Mouse (Mus musculus): ENCODE measurements around the gene Bcan. TPM values are rescaled to one million over a fixed set of nuclear protein-coding genes. Genes with fewer than 3 reads are reported as not detected.

Gene Bcan
- total RNA-seq, 1 experiment from 2014 or later: not detected

GRCm38 (mm10) chr3:87999243-87999895 is 661 bp downstream of the Bcan start:
- ATAC-seq (ENCODE audit: extremely low read depth, insufficient number of reproducible peaks, low FRiP score, poor library complexity, severe bottlenecking): no peak

- no peak for ATAC-seq (ENCODE audit: extremely low read depth, insufficient number of reproducible peaks, low FRiP score, poor library complexity, severe bottlenecking)
Observed at GRCm38 (mm10) chr3:87998747-87999146, 1.3 kb downstream of the Bcan start.

DNA sequence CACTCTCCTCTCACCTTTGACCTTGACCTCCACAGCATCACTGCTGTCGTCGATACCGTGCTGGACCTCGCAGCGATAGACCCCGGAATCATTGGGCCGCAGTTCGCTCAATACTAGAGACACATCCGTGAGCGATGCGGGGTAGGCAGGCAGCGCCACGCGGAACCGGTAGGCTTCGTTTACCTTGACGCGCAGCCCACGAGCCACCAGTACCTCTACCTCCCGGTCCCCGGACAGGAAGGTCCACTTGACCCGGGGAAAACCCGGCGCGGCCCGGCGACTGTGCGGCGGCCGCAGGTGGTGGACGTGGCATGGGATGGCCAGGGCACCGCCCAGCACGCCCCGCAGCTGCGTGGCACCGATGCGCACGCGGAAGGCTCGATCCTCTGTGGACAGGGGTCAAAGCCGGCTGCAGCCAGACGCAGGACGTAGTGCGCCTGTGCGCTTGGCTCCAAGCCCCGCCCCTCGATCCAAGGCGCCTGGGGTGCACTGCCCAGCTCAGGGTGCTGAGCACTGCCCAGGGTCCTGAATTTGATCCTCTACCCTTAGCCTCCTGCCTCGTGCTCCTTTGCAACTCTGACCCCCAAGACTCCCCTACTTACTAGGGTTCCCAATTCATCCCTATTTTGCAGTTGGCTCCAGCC is 2.9 kb downstream of the Bcan start:
- ATAC-seq (ENCODE audit: extremely low read depth, insufficient number of reproducible peaks, low FRiP score, poor library complexity, severe bottlenecking): no peak

DNA sequence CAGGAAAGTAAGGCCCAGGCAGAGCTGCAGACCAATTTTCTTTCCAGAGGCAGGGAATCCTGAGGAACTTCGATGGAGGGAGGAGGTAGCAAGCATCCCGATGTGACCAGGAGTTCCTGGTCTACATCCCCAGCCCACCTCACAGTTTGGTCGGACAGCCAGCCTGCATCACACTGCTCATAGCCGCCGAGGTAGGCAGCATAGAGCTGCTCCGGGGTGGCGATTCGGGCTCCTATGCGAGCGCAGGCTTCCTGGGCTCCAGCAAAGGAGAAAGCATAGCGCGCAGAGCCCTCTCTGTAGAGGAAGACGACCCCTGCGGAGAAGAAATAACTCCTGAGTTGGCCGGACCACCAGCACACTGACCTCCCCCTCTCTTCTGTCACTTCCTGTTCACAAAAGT is 3.6 kb downstream of the Bcan start:
- ATAC-seq (ENCODE audit: extremely low read depth, insufficient number of reproducible peaks, low FRiP score, poor library complexity, severe bottlenecking): no peak

- ATAC-seq (ENCODE audit: extremely low read depth, insufficient number of reproducible peaks, low FRiP score, poor library complexity, severe bottlenecking): no peak
Observed at GRCm38 (mm10) chr3:87995331-87995730, 4.7 kb downstream of the Bcan start.

DNA sequence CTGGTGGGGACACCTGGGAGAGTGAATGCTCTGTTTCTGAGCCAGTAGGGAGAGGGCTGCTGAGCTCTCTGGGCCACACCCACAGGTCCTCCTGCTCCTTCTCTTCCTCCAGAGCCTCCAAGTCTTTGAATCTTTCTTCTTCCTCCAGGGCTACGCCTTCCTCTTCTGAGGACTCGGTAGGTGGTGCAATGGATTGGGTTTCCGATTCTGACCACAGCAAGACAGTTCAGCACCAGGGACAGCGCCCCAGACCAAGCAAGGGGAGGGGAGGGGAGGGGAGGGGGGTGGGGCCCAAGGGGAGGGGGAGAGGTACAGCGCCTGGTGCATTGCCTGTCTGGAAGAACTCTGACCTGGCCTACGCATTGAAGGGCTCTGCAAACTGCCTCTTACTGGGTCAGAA is 6.6 kb downstream of the Bcan start:
- no peak for ATAC-seq (ENCODE audit: extremely low read depth, insufficient number of reproducible peaks, low FRiP score, poor library complexity, severe bottlenecking)

GRCm38 (mm10) chr3:87989935-87990334 is 10.1 kb downstream of the Bcan start:
- no peak for ATAC-seq (ENCODE audit: extremely low read depth, insufficient number of reproducible peaks, low FRiP score, poor library complexity, severe bottlenecking)

GRCm38 (mm10) chr3:87988068-87988467 is 12.0 kb downstream of the Bcan start:
- no peak for ATAC-seq (ENCODE audit: extremely low read depth, insufficient number of reproducible peaks, low FRiP score, poor library complexity, severe bottlenecking)

- no peak for ATAC-seq (ENCODE audit: extremely low read depth, insufficient number of reproducible peaks, low FRiP score, poor library complexity, severe bottlenecking)
Observed at GRCm38 (mm10) chr3:87987633-87988032, 12.4 kb downstream of the Bcan start.

DNA sequence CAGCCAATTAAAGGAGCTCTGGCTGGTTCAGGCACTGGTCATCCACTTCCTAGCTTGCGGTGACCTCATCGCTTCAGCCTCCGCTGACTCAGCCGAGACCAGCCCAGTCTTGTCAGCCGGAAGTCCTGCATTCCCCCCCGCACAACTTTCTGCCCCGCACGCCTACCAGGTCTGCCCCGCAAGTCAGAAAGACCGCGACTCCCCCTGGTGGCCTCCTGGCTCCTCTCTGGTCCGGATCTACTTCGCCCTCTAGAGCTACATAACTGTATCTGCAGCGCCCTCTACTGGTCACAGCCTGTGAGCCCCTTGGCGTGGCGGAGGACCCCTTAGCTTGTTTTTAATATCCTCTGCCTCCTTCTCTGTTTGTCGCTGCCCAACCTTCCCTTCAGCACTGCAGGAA is 13.2 kb downstream of the Bcan start:
- peak; percentile 67 for ATAC-seq (ENCODE audit: extremely low read depth, insufficient number of reproducible peaks, low FRiP score, poor library complexity, severe bottlenecking)

DNA sequence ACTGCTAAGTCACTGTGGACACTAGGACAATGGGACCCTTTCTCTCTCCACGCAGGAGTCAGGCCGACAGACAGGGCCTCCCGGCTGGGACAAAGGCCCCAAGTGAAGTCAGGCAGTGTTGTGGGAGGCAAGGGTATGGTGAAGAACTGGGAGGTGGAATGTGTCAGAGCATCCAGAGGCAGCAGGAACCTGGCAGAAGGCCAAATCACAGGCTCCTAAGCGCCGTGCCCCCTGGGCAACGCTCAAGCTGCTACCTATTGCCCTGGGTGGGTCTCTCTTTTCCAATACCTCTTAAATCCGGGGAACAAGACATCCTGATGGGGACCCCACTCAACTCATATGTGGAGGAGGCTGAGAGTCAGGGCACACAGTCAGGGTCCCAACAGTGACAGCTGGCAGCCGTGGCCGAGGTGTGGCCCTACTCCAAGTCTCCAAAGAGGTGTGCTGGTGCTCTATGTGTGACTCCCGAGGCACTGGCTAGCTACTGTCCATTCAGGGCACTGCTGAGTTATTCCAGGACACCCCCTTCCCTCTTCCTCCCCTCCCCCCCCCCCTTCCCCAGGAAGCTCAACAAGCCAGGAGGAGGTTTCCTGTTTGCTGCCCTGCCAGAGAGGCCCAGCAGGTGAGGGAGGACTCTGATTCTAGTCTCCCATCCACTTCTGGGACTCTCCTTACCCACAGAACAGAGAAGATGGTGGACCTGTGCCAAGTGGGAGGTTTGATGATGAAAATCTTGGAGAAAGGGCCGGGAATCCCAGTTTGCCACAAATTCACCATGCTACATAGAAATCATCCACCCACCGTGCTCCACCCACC is 14.3 kb downstream of the Bcan start:
- no peak for ATAC-seq (ENCODE audit: extremely low read depth, insufficient number of reproducible peaks, low FRiP score, poor library complexity, severe bottlenecking)

- ATAC-seq (ENCODE audit: extremely low read depth, insufficient number of reproducible peaks, low FRiP score, poor library complexity, severe bottlenecking): no peak
Observed at GRCm38 (mm10) chr3:87984094-87984493, 15.9 kb downstream of the Bcan start.

- no peak for ATAC-seq (ENCODE audit: extremely low read depth, insufficient number of reproducible peaks, low FRiP score, poor library complexity, severe bottlenecking)
Observed at GRCm38 (mm10) chr3:87983627-87984026, 16.4 kb downstream of the Bcan start.

DNA sequence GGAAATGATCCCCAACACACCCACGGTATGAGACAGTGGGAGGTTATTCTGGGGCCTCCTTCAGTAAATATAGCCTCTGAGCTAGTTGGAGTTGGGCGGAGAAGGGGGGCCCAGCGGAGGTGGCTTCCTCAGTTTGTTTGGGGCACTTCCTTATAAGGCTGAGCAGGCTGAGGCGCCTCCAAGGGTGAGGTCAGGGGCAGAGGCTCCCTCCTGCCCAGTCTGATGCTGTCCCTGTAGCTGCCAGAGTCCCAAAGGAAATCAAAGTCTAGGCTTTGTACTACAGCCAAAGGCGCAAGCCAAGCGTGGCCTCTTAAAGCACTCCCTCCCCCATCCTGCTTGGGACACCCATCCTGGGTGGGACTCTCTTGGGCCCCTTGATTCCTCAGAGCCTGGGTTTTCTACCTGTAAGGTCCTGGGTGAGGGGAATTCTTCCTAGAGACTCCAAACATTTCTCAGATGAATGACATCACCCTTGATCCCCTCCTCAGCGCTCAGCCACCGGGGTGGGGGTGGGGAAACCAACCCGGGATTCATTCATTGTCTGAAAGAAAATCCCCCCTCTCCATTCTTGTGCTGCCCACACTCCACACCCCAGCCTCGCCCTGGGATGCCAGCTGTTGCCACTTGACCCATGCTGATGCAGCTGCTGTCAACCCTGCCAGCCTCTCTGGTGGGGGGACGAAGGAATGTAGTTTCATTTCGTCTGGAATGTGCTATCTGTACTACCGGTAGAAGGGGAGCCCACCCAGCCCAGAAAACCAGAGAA is 17.0 kb downstream of the Bcan start:
- no peak for ATAC-seq (ENCODE audit: extremely low read depth, insufficient number of reproducible peaks, low FRiP score, poor library complexity, severe bottlenecking)

DNA sequence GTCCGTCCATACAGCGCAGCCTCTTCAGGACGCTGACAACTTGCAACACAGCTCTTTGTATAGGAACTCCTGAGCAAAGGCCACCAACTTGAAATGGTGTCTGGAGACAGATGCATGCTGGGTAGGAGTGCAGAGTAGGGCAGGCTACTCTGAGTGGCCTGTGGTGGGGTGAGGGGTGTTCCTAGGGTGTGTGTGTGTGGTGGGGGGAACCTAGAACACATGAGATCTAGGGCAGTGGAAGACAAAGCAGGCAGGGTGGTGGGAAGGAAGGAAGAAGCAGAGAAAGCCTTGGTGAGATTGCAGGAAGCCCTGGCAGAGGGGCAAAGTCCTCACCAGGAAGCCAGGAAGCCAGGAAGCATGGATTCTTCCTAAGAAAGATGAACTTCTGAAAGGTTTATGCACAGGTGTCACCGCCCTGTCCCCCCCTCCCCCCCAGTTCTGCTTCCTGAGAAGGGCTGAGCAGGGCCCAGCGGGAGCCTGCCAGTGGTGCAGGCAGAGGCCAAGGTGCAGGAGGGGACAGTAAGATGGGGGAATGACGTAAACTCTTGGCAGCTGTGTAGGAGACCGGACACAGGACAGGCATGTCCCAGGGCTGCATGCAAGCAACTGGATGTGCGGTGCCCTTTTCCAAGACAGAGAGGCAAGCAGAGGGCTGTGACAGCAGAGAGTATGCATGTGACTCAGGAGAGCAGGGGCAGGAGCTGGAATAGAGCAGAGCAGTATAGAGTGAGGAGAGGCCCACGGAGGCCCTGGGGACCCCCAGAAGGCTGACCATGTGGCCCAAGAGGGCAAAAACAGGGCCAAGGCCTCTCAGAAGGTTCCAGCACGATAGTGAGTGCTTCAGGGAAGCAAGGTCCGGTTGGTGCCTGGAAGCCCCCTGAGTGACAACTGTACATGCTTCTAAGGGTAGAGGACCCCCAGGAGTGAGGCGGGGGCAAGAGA is 17.9 kb downstream of the Bcan start:
- ATAC-seq (ENCODE audit: extremely low read depth, insufficient number of reproducible peaks, low FRiP score, poor library complexity, severe bottlenecking): no peak

GRCm38 (mm10) chr3:87981214-87981760 is 18.7 kb downstream of the Bcan start:
- no peak for ATAC-seq (ENCODE audit: extremely low read depth, insufficient number of reproducible peaks, low FRiP score, poor library complexity, severe bottlenecking)

- ATAC-seq (ENCODE audit: extremely low read depth, insufficient number of reproducible peaks, low FRiP score, poor library complexity, severe bottlenecking): no peak
Observed at GRCm38 (mm10) chr3:87980728-87981127, 19.3 kb downstream of the Bcan start.

DNA sequence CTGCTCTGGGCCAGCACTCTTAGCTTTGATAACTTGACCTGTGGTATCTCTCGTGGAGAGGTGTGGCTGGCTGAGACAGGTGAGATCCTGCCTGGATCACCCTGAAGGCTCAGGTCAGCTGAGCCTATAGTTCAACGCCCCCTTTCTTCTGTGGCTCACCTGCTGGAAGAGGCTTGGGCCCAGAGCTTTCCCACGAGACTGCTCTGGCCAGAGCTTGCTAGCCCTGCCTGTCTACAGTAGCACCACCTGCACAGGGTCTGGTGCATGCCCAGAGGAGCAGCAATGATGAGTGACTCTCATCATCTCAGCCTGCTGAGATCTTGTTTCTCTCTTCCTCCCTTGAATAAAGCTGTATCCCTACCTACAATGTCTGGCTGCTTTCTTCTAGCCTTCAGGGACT is 19.9 kb downstream of the Bcan start:
- no peak for ATAC-seq (ENCODE audit: extremely low read depth, insufficient number of reproducible peaks, low FRiP score, poor library complexity, severe bottlenecking)

Measured in neutrophil, adult 5-6 weeks (primary cell).